Mouse (Mus musculus) large intestine, adult 2 months (tissue): ENCODE results near the gene Zc4h2. TPM values are rescaled to one million over a fixed set of nuclear protein-coding genes. Genes with fewer than 3 reads are reported as not detected.

Experiments used
- DNase-seq: peaks from one replicate; pipeline ENCODE4 v3.0.0-alpha.2; 2012; ENCODE audit warnings: low read depth, low spot score
- WGBS: fragments of 180-500 bp; shearing (Covaris S2); methylation state at CpG from one replicate; pipeline ENCODE4 v1.1.7; 2018; 5-methylcytosine and 5-hydroxymethylcytosine counted together
- polyA plus RNA-seq: library from polyadenylated mRNA; depleted of rRNA; stranded (reverse); fragments of >200 nt; gene quantifications from 2 replicates; pipeline ENCODE4 v1.2.3, GENCODE M21; 2012; rRNA removed

Gene Zc4h2
- polyA plus RNA-seq = 0.71 and 0.73 TPM in 2 replicates

DNA sequence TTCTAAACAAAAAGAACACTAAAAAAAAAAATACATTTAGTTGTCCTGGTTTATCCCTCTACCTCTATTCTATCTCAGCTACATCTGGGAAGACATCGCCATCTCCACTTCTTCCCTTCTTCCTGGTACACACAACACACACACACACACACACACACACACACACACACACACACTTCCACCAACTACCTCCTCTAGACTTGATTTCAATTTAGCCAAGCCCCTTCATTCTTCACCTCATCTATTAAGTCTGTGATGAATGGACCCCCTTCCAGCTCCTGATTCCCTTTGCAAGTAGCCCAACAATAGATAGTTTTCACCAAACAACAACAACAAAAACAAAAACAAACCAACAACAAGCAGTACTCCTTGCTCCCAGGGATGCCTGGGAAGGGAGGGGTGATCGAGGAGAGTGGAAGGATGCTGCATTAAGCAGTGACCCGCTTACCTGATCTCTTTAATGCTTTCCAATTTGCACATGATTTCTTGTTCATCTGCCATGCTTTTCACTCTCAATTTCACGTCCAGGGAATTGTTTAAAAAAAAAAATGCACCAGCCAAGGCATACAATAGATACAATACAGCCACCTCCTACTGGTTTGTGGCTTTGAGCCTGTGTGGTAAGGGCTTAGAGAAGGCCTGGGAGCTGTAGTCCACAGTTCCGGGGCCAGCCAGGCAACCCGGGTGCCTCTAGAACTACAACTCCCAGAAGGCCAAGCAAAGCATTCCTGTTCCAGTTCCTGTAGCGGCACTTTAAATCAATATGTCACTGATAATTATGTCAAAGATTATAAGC is at the start of gene Zc4h2:
Gene Zc4h2, minus strand, starts transcription at position 706 of the 796 bp plus-strand sequence.
- DNase-seq = peak; percentile 52
- WGBS = 33% methylated on average over 7 of the region's 7 CpGs

DNA sequence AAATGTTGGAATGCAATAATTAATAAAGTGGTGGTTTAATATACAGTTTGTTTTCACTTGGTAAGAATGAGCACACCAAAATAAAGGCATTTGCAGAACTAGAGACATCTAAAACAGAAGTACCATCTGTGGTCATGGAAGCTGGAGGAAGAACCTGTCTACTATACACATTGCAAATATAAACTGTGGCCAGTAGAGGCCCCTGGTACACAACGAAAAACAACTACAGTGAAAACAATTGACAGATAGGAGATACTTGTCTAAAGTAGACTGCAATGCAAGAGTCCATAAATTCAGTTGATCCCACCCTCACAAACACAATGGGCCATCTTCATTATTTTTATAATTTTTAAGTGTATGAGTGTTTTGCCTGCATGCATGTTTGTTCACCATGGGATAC is 28.8 kb upstream of the Zc4h2 start:
- 36% methylated on average over 1 of the region's 1 CpGs for WGBS
- DNase-seq = no peak

DNA sequence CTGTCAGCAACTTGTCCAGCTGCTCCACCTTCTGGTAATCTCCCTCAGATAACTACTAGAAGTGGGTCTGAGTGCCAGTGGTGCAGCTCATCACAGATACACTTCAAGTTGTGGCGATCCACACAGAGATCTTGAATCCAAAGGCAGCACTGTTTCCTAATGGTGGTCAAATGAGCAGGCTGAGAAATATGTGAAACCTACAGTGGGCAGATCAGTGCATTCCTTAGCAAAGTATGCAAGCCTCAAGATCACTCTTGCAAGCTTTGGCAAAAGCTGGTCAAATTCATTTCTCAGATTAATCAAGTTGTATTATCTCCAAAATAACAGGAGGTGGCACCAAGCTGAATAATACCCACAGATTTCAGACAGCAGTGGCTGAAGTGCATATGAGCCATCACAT is 23.9 kb upstream of the Zc4h2 start:
- WGBS = 91% methylated on average over 1 of the region's 1 CpGs
- DNase-seq = no peak

DNA sequence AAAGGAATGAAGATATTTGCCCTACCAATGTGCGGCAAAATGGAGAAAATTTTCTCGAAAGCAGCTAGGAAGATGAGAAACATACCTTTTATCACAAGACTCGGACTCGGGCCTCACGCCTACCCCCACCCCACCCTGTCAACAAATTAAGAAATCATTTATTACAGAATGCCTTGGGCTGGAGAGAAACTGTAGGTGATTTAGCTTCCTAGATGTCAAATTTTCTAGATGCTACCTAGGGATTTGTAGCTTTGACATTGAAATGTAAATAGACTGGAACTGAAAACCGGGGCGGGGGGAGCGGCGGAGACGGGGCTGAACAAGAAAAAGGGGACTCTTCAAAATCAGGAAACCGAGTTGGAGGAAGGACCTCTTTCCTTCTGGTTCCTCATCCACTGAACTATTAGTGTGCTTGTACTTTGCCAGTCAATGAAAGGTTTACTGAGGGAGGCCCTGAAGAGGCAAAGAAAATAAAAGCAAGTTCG is 333 bp upstream of the Zc4h2 start:
- 19% methylated on average over 12 of the region's 12 CpGs for WGBS
- no peak for DNase-seq

DNA sequence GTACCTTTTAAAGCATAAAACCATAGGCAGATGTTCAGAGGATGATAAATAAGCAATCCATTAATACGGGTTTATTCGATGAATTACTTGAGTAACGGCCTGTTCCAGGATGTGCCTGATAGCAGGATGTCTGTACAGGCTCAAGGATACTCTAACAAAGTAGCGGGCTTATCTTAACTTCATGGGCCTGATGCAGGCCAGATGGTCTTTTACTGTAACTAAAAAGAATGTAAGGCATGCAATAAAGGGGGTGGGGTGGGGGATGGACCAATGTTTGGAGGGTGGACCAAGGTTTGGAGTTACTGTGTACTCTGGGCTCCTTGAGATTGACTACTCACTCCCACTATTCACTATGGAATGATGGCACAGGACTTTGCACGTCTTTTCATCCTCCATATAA is 57.7 kb downstream of the Zc4h2 start:
- no peak for DNase-seq
- 48% methylated on average over 5 of the region's 5 CpGs for WGBS

Other genes with a start within 250 kb of the Zc4h2 start
- gene Amer1, start 213.6 kb downstream of the Zc4h2 start, polyA plus RNA-seq = 1.0 and 1.7 TPM in 2 replicates
- gene Asb12, start 100.5 kb downstream of the Zc4h2 start, polyA plus RNA-seq = 0.12 TPM in 1 of 2 replicates, not detected in the other
- not detected in 2 replicates for gene Pfn5, start 100.4 kb downstream of the Zc4h2 start, polyA plus RNA-seq
- 0.38 TPM in 2 replicates for gene Zc3h12b, start 53.2 kb upstream of the Zc4h2 start, polyA plus RNA-seq